Mouse (Mus musculus) brain, embryonic 14.5 days (tissue): ENCODE data around the gene Tuba8.

ENCODE experiments used
- CTCF ChIP-seq: fragments of 200-500 bp; IDR thresholded peaks from 2 replicates; pipeline ENCODE4 v1.5.1; 2012; ENCODE audit warnings: inconsistent platforms, mild to moderate bottlenecking, moderate library complexity, borderline replicate concordance; ENCODE audit not compliant: insufficient read depth, insufficient read length; ENCODE audit errors: extremely low read depth
- POLR2A ChIP-seq: fragments of 200-500 bp; IDR thresholded peaks from 2 replicates; pipeline ENCODE4 v1.6.1; 2012; ENCODE audit warnings: mild to moderate bottlenecking, inconsistent platforms, borderline replicate concordance; ENCODE audit not compliant: poor library complexity, insufficient read depth, insufficient read length, severe bottlenecking; ENCODE audit errors: extremely low read depth

DNA sequence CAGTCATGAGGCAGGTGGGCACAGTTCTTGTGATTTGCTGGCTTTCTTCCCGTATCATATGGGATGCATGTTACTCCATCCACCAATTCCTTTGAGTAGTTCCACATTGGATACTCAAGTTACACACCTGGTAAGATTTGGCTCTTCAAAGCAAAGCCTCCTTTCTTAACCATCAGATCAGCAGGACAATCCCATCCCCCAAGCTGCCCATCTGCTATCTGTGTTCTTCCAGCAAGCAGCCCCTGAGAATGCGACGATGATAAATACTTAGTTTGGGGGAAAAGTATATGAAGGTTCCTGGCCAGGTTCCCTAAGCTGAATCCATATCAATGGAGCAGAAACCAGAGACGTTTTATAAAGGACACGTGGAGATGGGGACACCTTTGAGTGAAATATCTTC, 3.7 kb downstream of the Tuba8 start:
- TF ChIP-seq CTCF (no peak), POLR2A (no peak)
